Mouse (Mus musculus): ENCODE results near the gene Adcy9. TPM values are rescaled to one million over a fixed set of nuclear protein-coding genes. Genes with fewer than 3 reads are reported as not detected.

Adcy9 gene
- total and polyA plus RNA-seq, 3 experiments: 1.1 to 3.1 (median 1.2) TPM

- H3K4me1 ChIP-seq (ENCODE audit: control insufficient read depth in 1 of 2, insufficient read depth in 2 of 2): peaks cover 7 to 17% of the 10 kb centered on the region in 2 experiments
- peaks cover 7% of the 10 kb centered on the region for H3K27me3 ChIP-seq (replicated peaks)
- peak; percentile 51 for DNase-seq (ENCODE audit: extremely low read depth)
- H3K79me2 ChIP-seq (replicated peaks; ENCODE audit: control insufficient read depth, extremely low read depth, insufficient read depth, poor library complexity, severe bottlenecking): no peaks in the 10 kb centered on the region
- H3K4me3 ChIP-seq (replicated peaks in 1 of 3; ENCODE audit: low read depth in 2 of 3, low read length in 2 of 3, poor library complexity in 1 of 3): peak overlapping the region in 2 of 3 experiments; percentile 17 to 42
- no peaks in the 10 kb centered on the region for H3K9me3 ChIP-seq (replicated peaks; ENCODE audit: low read length)
- no peak overlapping the region for H3K27ac ChIP-seq (ENCODE audit: insufficient read depth, low read depth)
- dilution Hi-C loops (cut with MboI; ENCODE audit: extremely low pct_ligation_motif_present, extremely low pct_unique_long_range_greater_than_20kb, low sequenced_read_pairs) (no loop called here), in situ Hi-C loops (cut with MboI; ENCODE audit: low pct_ligation_motif_present, low pct_unique_long_range_greater_than_20kb, low sequenced_read_pairs) (loop anchor here (5.0 kb wide), 2 partner anchors 36 to 201 kb away; no protein-coding TSS in a partner anchor)
- H3K4me2 ChIP-seq (ENCODE audit: insufficient read depth, low read depth, poor library complexity, severe bottlenecking): peak overlapping the region; percentile 62
- 0 out of 2 replicates have a peak, but pooled peaks have one; percentile 23 for TF ChIP-seq NELFE (IDR thresholded peaks at IDR 0.05; ENCODE audit: low read depth, low read length)
- TF ChIP-seq NRF1 (IDR thresholded peaks at IDR 0.05; ENCODE audit: low read depth, low read length): peak; percentile 36; the same call in 1 of the 2 replicates
- 0 out of 2 replicates have a peak, but pooled peaks have one; percentile 19 for TF ChIP-seq MEF2A (IDR thresholded peaks at IDR 0.05; ENCODE audit: borderline replicate concordance, low read depth, low read length)
- TF ChIP-seq HCFC1 (IDR thresholded peaks at IDR 0.05; ENCODE audit: low read depth, low read length): no peak
- no peak for TF ChIP-seq MYC (IDR thresholded peaks at IDR 0.05; ENCODE audit: low read depth, low read length)
- no peak for TF ChIP-seq ELF1 (IDR thresholded peaks at IDR 0.05; ENCODE audit: low read depth, low read length)
- TF ChIP-seq TBP (conservative IDR thresholded peaks at IDR 0.05; ENCODE audit: low read depth, low read length): no peak
- no peak for TF ChIP-seq MXI1 (IDR thresholded peaks at IDR 0.05; ENCODE audit: low read depth, low read length)
- TF ChIP-seq GABPA (IDR thresholded peaks at IDR 0.05; ENCODE audit: insufficient replicate concordance, low read depth, low read length): no peak
- TF ChIP-seq JUND (conservative IDR thresholded peaks at IDR 0.05; ENCODE audit: low read depth, low read length): no peak
- no peak for TF ChIP-seq USF2 (conservative IDR thresholded peaks at IDR 0.05; ENCODE audit: low read depth, low read length)
- TF ChIP-seq UBTF (IDR thresholded peaks at IDR 0.05; ENCODE audit: low read depth, low read length): peak; percentile 92
- no peak for TF ChIP-seq KAT2A (IDR thresholded peaks at IDR 0.05; ENCODE audit: insufficient replicate concordance, low read length)
- no peak for TF ChIP-seq EP300 (IDR thresholded peaks at IDR 0.05; ENCODE audit: low read length)
- no peak for TF ChIP-seq USF1 (IDR thresholded peaks at IDR 0.05; ENCODE audit: low read depth, low read length)
- peak; percentile 24; the same call in 1 of the 2 replicates for TF ChIP-seq TCF12 (IDR thresholded peaks at IDR 0.05; ENCODE audit: low read depth, low read length)
- TF ChIP-seq IRF4 (IDR thresholded peaks at IDR 0.05; ENCODE audit: low read depth, low read length): peak; percentile 40; the same call in 1 of the 2 replicates
- no peak for TF ChIP-seq JUN (IDR thresholded peaks at IDR 0.05; ENCODE audit: insufficient read depth, low read depth, low read length)
- TF ChIP-seq PAX5 (IDR thresholded peaks at IDR 0.05; ENCODE audit: low read length): no peak
- no peak for TF ChIP-seq BHLHE40 (IDR thresholded peaks at IDR 0.05; ENCODE audit: low read depth, low read length)
- TF ChIP-seq CTCF (conservative IDR thresholded peaks at IDR 0.05 in 1 of 2, IDR thresholded peaks at IDR 0.05 in 1 of 2; ENCODE audit: low read depth in 2 of 2, low read length in 2 of 2): peak in 1 of 2 experiments; percentile 87; a peak in 3 of 4 replicates
- TF ChIP-seq ZC3H11A (IDR thresholded peaks at IDR 0.05; ENCODE audit: low read depth, low read length): no peak
- peak; percentile 57 for TF ChIP-seq SMC3 (IDR thresholded peaks at IDR 0.05; ENCODE audit: low read depth, low read length)
- no peak for TF ChIP-seq ZKSCAN1 (IDR thresholded peaks at IDR 0.05; ENCODE audit: borderline replicate concordance, low read depth, low read length)
- TF ChIP-seq ZNF384 (IDR thresholded peaks at IDR 0.05; ENCODE audit: low read depth, low read length): no peak
- TF ChIP-seq CHD1 (IDR thresholded peaks at IDR 0.05; ENCODE audit: low read depth, low read length): no peak
- TF ChIP-seq ETS1 (conservative IDR thresholded peaks at IDR 0.05; ENCODE audit: low read depth, low read length): no peak
- peak; percentile 63; the same call in 1 of the 2 replicates for TF ChIP-seq MAZ (IDR thresholded peaks at IDR 0.05; ENCODE audit: low read depth, low read length)
- no peak for TF ChIP-seq MAX (IDR thresholded peaks at IDR 0.05; ENCODE audit: low read length)
- no peak for TF ChIP-seq E2F4 (IDR thresholded peaks at IDR 0.05; ENCODE audit: insufficient replicate concordance, low read depth, low read length)
- TF ChIP-seq RAD21 (IDR thresholded peaks at IDR 0.05; ENCODE audit: low read depth, low read length): peak; percentile 38
- no peak for TF ChIP-seq MAFK (IDR thresholded peaks at IDR 0.05; ENCODE audit: insufficient replicate concordance, low read length)
- TF ChIP-seq POLR2A (IDR thresholded peaks at IDR 0.05; ENCODE audit: low read depth, low read length): no peak
- no peak for TF ChIP-seq RCOR1 (conservative IDR thresholded peaks at IDR 0.05; ENCODE audit: low read depth, low read length)
- no peak for TF ChIP-seq ZMIZ1 (IDR thresholded peaks at IDR 0.05; ENCODE audit: low read depth, low read length)
- no peak for TF ChIP-seq CHD2 (IDR thresholded peaks at IDR 0.05; ENCODE audit: low read length)
- TF ChIP-seq SIN3A (IDR thresholded peaks at IDR 0.05; ENCODE audit: low read length): no peak
- no peak for TF ChIP-seq POLR2AphosphoS2 (IDR thresholded peaks at IDR 0.05; ENCODE audit: low read depth, low read length)
- H3K36me3 ChIP-seq (replicated peaks in 1 of 2; ENCODE audit: control insufficient read depth in 1 of 2, insufficient read depth in 1 of 2, low read length in 1 of 2): no peaks in the 10 kb centered on the region
- no peak overlapping the region for H3K9ac ChIP-seq (ENCODE audit: insufficient read depth, low read depth)
Measured at GRCm38 (mm10) chr16:4267857-4268666, 152.2 kb downstream of the Adcy9 start.
